Mouse (Mus musculus) liver, embryonic 16.5 days (tissue): Measurements from ENCODE around the gene Rrp12. TPM values are rescaled to one million over a fixed set of nuclear protein-coding genes. Genes with fewer than 3 reads are reported as not detected.

ENCODE experiments used
- ATAC-seq: fragments of 200-750 bp; cut with Nextera tagmentation; 2 replicates; pipeline ENCODE4 v1.8.0; 2017; ENCODE audit warnings: low read depth, mild to moderate bottlenecking, moderate number of reproducible peaks, moderate library complexity
- H3K27ac ChIP-seq: fragments of 300-500 bp; sonication (generic); 2 replicates; pipeline ENCODE4 v1.5.1; 2014; ENCODE audit warnings: mild to moderate bottlenecking, low read length
- H3K27me3 ChIP-seq: fragments of 300-500 bp; sonication (generic); 2 replicates; pipeline ENCODE4 v1.6.1; 2014; ENCODE audit warnings: low read depth, low read length, mixed read lengths; ENCODE audit not compliant: control insufficient read depth, insufficient read depth
- H3K36me3 ChIP-seq: fragments of 300-500 bp; sonication (generic); 2 replicates; pipeline ENCODE4 v1.6.1; 2014; ENCODE audit warnings: mild to moderate bottlenecking; ENCODE audit not compliant: control insufficient read depth, insufficient read depth
- H3K4me1 ChIP-seq: fragments of 300-500 bp; sonication (generic); 2 replicates; pipeline ENCODE4 v1.6.1; 2014; ENCODE audit warnings: low read depth, low read length, mixed read lengths; ENCODE audit not compliant: control insufficient read depth
- H3K4me2 ChIP-seq: fragments of 300-500 bp; sonication (generic); 2 replicates; pipeline ENCODE4 v1.6.1; 2014; ENCODE audit warnings: low read depth, low read length, mixed read lengths
- H3K4me3 ChIP-seq: fragments of 300-500 bp; sonication (generic); 2 replicates; pipeline ENCODE4 v1.5.1; 2014; ENCODE audit warnings: low read depth, mild to moderate bottlenecking, low read length
- H3K9ac ChIP-seq: fragments of 300-500 bp; sonication (generic); 2 replicates; pipeline ENCODE4 v1.6.1; 2014; ENCODE audit warnings: low read depth, low read length
- H3K9me3 ChIP-seq: fragments of 300-500 bp; sonication (generic); replicated peaks from 2 replicates; pipeline ENCODE4 v1.6.1; 2016; ENCODE audit warnings: low read length; ENCODE audit not compliant: control insufficient read depth
- WGBS: fragments of 180-500 bp; shearing (Covaris S2); extraction: QIAGEN DNeasy Blood & Tissue Kit; methylation state at CpG from one replicate; pipeline ENCODE4 v1.1.7; 2014; ENCODE audit not compliant: insufficient replicate concordance; 5-methylcytosine and 5-hydroxymethylcytosine counted together
- polyA plus RNA-seq: library from polyadenylated mRNA; unstranded; fragments of >200 nt; fragmentation: Nextera tagmentation; extraction: Ambion mirVana; gene quantifications from 2 replicates; pipeline ENCODE4 v1.2.1, GENCODE M21; 2015

Gene Rrp12
- polyA plus RNA-seq, 1 experiment from 2014 or later: 7.5 TPM

DNA sequence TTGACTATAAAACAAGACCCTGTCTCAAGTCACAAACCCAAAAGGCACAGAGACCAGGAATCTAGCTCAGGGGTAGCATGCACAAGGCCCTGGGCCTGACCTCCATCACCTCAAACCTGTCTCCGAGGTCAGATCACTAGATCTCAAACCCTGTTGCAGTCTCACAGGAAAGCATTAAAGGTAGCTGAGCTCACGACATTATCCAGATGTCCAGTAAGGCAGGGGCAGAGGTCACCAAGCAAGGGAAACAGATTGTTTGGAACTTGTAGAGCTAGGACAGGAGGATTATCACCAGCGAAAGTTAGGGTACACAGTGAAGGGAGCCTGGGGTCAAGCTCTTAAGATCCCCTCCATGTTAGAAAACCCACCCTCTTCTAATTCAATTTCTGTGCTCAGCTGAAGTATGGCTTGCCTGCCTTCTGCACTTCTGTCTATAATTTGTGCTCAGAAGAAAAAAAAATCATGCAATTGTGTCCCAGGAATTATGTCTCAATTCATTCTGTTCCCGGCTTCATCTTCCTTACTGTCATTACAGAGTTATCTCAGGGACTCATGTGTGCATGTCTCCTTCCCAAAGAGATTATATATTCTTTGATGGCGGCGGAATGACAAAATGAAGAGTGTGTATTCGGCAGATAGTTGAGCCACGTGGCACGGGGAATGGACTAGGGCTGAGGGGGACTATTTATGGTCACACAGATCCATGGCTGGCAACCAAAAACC, 58.6 kb downstream of the Rrp12 start:
- Histone ChIP-seq H3K9ac (peak overlapping the region; percentile 22), H3K27me3 (no peaks in the 10 kb centered on the region), H3K4me1 (peaks cover 68% of the 10 kb centered on the region), H3K4me3 (0 out of 2 replicates have a peak overlapping the region, but pooled peaks have one; percentile 18), H3K9me3 (no peaks in the 10 kb centered on the region), H3K36me3 (no peaks in the 10 kb centered on the region), H3K4me2 (peak overlapping the region; percentile 54), H3K27ac (peak overlapping the region; percentile 89)
- ATAC-seq: peak; percentile 55
- WGBS: 22% methylated on average over 9 of the region's 9 CpGs

DNA sequence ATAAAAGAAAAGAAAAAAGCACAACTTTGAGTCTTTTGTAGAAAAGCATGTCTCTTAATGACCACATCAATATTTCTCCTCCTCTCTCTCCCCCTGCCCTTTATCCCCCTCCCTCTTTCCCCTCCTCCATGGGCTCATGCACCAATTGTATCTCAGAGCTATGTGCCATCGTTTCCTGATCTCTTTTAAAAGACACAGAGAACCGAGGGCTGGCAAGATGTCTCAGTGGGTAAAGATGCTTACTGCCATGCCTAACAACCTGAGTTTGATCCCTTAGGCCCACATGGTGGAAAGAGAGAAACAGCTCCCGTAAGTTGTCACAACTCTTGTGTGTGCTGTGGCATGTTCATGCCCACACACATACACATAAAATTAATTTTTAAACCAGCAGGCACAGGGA, 59.3 kb downstream of the Rrp12 start:
- ATAC-seq: no peak
- Histone ChIP-seq H3K4me3 (peak overlapping the region; percentile 23; the same call in 1 of the 2 replicates), H3K9ac (peak overlapping the region; percentile 44), H3K4me1 (peaks cover 75% of the 10 kb centered on the region), H3K36me3 (no peaks in the 10 kb centered on the region), H3K9me3 (no peaks in the 10 kb centered on the region), H3K27me3 (no peaks in the 10 kb centered on the region), H3K27ac (peak overlapping the region; percentile 89), H3K4me2 (peak overlapping the region; percentile 56)
- 25% methylated on average over 3 of the region's 3 CpGs for WGBS

DNA sequence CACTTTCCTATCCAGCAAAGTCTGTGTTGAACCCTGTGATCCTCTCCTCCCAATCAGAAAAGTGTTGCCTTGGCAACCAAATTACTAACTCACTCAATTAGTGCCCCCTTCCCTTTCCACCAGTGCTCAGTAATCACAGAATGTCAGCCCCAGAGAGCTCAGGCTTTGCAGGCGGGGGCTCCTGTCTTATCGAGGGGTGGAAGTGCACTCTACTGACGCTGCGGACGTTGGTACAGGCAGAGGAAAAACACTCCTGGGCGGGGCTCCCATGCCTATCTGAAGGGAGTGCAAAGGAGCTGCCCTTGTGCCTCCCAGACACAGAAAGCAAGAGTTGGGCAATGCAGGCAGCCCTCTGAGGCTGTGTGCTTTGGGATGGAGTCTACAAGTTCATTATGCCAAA, 60.2 kb downstream of the Rrp12 start:
- H3K36me3 ChIP-seq: no peaks in the 10 kb centered on the region
- WGBS: 3% methylated on average over 6 of the region's 6 CpGs
- H3K9me3 ChIP-seq: no peaks in the 10 kb centered on the region
- peak overlapping the region; percentile 17; the same call in 1 of the 2 replicates for H3K9ac ChIP-seq
- peaks cover 74% of the 10 kb centered on the region for H3K4me1 ChIP-seq
- no peaks in the 10 kb centered on the region for H3K27me3 ChIP-seq
- H3K4me3 ChIP-seq: peak overlapping the region; percentile 23
- H3K27ac ChIP-seq: peak overlapping the region; percentile 89
- H3K4me2 ChIP-seq: peak overlapping the region; percentile 56
- ATAC-seq: peak; percentile 87

DNA sequence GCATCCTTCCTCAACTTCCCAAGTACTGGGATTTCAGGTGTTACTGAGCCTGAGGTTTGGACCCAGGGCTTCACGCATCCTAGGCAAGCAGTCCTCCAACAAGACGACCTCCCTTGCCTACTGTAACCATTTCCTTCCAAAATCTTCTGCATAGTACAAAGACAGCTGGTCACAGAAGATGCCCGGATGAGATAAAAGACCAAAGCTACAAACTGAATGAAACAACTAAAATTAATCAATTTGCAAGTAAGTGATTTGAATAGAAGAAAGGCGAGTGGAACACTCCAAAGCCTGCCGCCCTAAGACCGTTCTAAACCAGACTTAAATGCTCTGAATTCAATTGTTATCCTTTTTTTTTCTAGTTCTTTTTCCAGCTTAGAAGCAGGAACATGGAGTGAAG, 60.6 kb downstream of the Rrp12 start:
- H3K36me3 ChIP-seq: no peaks in the 10 kb centered on the region
- no peak for ATAC-seq
- no peaks in the 10 kb centered on the region for H3K27me3 ChIP-seq
- WGBS: 35% methylated on average over 6 of the region's 6 CpGs
- peak overlapping the region; percentile 56 for H3K4me2 ChIP-seq
- H3K9ac ChIP-seq: no peak overlapping the region
- H3K9me3 ChIP-seq: no peaks in the 10 kb centered on the region
- H3K4me1 ChIP-seq: peaks cover 73% of the 10 kb centered on the region
- H3K27ac ChIP-seq: peak overlapping the region; percentile 89
- H3K4me3 ChIP-seq: no peak overlapping the region; the same call in 1 of the 2 replicates

DNA sequence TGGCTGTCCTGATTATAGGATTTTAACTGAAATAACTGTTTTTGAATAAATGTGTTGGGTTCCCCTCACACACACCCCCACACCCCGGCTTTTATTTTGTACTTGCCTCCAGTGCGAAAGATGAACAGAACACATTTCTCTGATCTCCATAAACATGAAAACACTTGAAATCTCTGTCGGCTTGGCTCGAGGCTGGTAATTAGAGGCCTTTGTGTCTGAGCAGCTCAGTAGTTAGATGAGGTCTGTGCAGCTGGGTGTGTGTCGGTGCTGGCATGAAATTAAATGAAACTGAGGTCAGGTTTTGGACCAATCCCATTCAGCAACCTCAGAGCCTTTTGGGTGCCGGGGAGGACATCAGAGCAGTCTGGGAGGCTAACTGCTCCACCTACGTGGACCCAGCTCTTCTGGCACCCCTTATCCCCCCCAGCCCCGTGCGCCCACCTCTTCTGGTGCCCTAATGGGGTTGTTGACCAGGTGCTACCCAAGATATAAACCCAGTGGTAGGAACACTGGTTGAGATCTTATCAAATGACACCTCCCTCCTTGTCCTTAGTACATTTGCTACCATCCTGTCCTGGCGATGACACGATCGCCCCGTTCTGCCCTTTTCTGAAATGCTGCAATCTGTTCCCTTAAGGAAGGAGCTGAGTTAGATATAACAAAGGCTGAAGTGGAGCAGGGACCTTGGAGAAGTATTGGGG, 63.3 kb downstream of the Rrp12 start:
- H3K4me2 ChIP-seq: peak overlapping the region; percentile 88
- no peaks in the 10 kb centered on the region for H3K9me3 ChIP-seq
- no peaks in the 10 kb centered on the region for H3K27me3 ChIP-seq
- WGBS: 40% methylated on average over 13 of the region's 13 CpGs
- peak overlapping the region; percentile 87 for H3K4me3 ChIP-seq
- peaks cover 62% of the 10 kb centered on the region for H3K4me1 ChIP-seq
- ATAC-seq: no peak
- H3K9ac ChIP-seq: peak overlapping the region; percentile 8; the same call in 1 of the 2 replicates
- H3K36me3 ChIP-seq: no peaks in the 10 kb centered on the region
- H3K27ac ChIP-seq: peak overlapping the region; percentile 18; the same call in 1 of the 2 replicates

DNA sequence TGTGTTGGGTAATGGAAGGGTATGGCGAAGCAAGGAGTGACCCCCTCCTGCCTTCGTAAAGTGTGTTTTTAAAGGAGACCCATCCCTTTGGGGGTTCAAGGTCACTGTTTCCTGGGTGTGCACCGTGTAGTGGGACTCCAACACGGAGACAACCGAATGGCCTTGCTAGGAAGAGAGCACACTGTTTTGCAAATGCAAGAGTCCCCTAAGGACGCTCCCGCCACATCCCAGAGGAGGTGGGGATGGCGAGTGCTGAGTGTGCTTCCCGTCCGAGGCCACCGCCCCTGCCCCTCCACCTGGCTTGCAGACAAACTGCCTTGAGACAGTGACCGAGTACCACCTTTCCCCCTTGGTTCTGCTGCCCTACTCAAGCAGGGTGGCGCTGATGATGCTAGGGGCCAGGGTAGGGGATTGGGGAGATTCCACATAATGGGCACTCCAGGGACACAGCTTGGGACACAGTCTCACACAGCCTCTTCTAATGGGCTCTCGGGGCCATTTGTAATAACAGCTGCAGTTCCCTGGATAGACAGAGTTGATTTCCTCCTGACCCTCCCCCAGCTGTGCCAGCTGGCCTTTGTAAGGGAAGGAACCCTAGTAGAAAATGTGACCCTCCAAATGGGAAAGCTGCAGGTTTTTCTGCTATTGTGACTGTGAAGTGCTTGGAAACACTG, 64.1 kb downstream of the Rrp12 start:
- H3K9ac ChIP-seq: peak overlapping the region; percentile 80
- WGBS: 19% methylated on average over 14 of the region's 14 CpGs
- H3K9me3 ChIP-seq: no peaks in the 10 kb centered on the region
- H3K4me1 ChIP-seq: peaks cover 54% of the 10 kb centered on the region
- peak overlapping the region; percentile 87 for H3K4me3 ChIP-seq
- peak overlapping the region; percentile 54 for H3K27ac ChIP-seq
- H3K4me2 ChIP-seq: peak overlapping the region; percentile 88
- H3K36me3 ChIP-seq: no peaks in the 10 kb centered on the region
- no peak for ATAC-seq
- no peaks in the 10 kb centered on the region for H3K27me3 ChIP-seq

DNA sequence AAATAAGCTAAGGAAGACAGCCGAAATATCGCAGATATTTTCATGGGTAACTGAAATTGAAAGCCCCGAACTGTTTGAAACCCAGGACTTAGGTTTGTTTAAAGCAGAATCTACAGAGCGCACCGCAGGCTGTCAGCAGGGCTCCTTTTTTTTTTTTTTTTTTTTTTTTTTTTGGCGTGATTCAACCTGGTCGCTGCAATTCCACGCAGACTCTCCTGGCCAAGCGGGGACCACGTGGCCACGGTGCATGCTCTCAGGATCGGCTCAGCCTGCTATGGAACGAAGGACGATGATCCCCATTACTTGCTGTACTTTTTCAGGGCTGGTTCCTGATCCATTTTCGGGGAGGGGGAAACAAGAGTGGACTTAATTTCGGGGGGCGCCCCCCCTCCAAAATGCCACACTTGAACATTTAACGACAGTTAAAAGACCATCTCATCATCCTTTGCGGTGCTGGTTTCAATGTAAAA, 64.8 kb downstream of the Rrp12 start:
- peak overlapping the region; percentile 80 for H3K9ac ChIP-seq
- peaks cover 47% of the 10 kb centered on the region for H3K4me1 ChIP-seq
- peak overlapping the region; percentile 88 for H3K4me2 ChIP-seq
- no peaks in the 10 kb centered on the region for H3K27me3 ChIP-seq
- peak overlapping the region; percentile 87 for H3K4me3 ChIP-seq
- H3K36me3 ChIP-seq: no peaks in the 10 kb centered on the region
- H3K27ac ChIP-seq: peak overlapping the region; percentile 96
- no peak for ATAC-seq
- no peaks in the 10 kb centered on the region for H3K9me3 ChIP-seq
- 1% methylated on average over 18 of the region's 19 CpGs for WGBS

DNA sequence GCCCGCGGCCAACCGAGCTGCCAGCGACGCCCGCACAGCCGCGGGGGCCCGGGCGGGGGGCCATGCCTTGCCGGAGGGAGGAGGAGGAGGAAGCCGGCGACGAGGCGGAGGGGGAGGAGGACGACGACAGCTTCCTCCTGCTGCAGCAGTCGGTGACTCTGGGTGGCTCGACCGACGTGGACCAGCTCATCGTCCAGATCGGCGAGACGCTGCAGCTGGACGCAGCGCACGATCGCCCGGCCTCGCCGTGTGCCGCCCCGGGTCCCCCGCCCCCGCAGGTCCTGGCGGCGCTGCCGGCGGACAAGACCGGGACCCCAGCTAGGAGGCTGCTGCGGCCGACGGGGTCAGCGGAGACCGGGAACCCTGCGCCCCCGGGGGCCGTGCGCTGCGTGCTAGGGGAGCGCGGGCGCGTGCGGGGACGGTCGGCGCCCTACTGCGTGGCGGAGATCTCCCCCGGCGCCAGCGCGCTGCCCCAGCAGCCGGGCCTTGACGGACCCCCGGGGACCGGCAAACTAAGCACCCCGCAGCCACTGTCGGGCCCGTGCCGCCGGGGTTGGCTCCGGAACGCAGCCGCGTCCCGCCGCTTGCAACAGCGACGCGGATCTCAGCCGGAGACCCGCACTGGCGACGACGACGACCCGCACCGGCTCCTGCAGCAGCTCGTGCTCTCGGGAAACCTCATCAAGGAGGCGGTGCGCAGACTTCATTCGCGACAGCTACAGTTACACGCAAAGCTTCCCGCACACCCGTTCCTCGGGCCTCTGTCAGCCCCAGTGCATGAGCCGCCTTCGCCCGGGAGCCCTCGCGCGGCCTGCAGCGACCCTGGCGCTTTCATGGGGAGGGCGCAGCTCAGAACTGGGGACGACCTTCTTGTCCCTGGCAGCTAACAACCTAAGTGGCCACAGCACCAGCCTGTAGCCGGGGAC, 65.6 kb downstream of the Rrp12 start:
- under 1% methylated on average over 104 of the region's 112 CpGs for WGBS
- peak overlapping the region; percentile 96 for H3K27ac ChIP-seq
- ATAC-seq: peak; percentile 53
- peaks cover 40% of the 10 kb centered on the region for H3K4me1 ChIP-seq
- H3K36me3 ChIP-seq: no peaks in the 10 kb centered on the region
- H3K4me2 ChIP-seq: peak overlapping the region; percentile 88
- H3K9ac ChIP-seq: peak overlapping the region; percentile 80
- no peaks in the 10 kb centered on the region for H3K27me3 ChIP-seq
- peak overlapping the region; percentile 87 for H3K4me3 ChIP-seq
- no peaks in the 10 kb centered on the region for H3K9me3 ChIP-seq
